Mouse (Mus musculus) olfactory bulb, adult 2 months (tissue): ENCODE measurements around the gene Gm47985.

Source experiments
- CTCF ChIP-seq: fragments of 200-500 bp; IDR thresholded peaks from 2 replicates; pipeline ENCODE4 v1.5.1; 2012; ENCODE audit warnings: low read depth, mild to moderate bottlenecking, low read length, moderate library complexity; ENCODE audit not compliant: insufficient read depth
- POLR2A ChIP-seq: fragments of 200-500 bp; IDR thresholded peaks from 2 replicates; pipeline ENCODE4 v1.6.1; 2012; ENCODE audit warnings: mild to moderate bottlenecking, low read depth, low read length, moderate library complexity; ENCODE audit not compliant: insufficient read depth

GRCm38 (mm10) chr1:151177030-151177936, 5.1 kb upstream of the Gm47985 start:
- TF ChIP-seq CTCF (no peak), POLR2A (no peak)
